Mouse (Mus musculus) heart, embryonic 11.5 days (tissue): ENCODE measurements around the gene Rbm8a. TPM values are rescaled to one million over a fixed set of nuclear protein-coding genes. Genes with fewer than 3 reads are reported as not detected.

ENCODE experiments used
- ATAC-seq: fragments of 200-750 bp; cut with Nextera tagmentation; replicated peaks from 2 replicates; pipeline ENCODE4 v1.8.0; 2017; ENCODE audit warnings: moderate library complexity; ENCODE audit not compliant: insufficient number of reproducible peaks, low FRiP score, low TSS enrichment
- H3K27ac ChIP-seq: fragments of 300-500 bp; sonication (generic); 2 replicates; pipeline ENCODE4 v1.5.1; 2014; ENCODE audit warnings: mild to moderate bottlenecking, low read depth, low read length
- H3K27me3 ChIP-seq: fragments of 300-500 bp; sonication (generic); 2 replicates; pipeline ENCODE4 v1.6.1; 2014; ENCODE audit warnings: mild to moderate bottlenecking, low read length, mixed read lengths; ENCODE audit not compliant: control insufficient read depth, insufficient read depth
- H3K36me3 ChIP-seq: fragments of 300-500 bp; sonication (generic); 2 replicates; pipeline ENCODE4 v1.6.1; 2014; ENCODE audit warnings: mild to moderate bottlenecking, low read length, moderate library complexity, mixed read lengths; ENCODE audit not compliant: control insufficient read depth, insufficient read depth
- H3K4me1 ChIP-seq: fragments of 300-500 bp; sonication (generic); 2 replicates; pipeline ENCODE4 v1.6.1; 2014; ENCODE audit warnings: low read length; ENCODE audit not compliant: control insufficient read depth, insufficient read depth
- H3K4me2 ChIP-seq: fragments of 300-500 bp; sonication (generic); 2 replicates; pipeline ENCODE4 v1.6.1; 2014; ENCODE audit warnings: mild to moderate bottlenecking, moderate library complexity
- H3K4me3 ChIP-seq: fragments of 300-500 bp; sonication (generic); 2 replicates; pipeline ENCODE4 v1.5.1; 2014; ENCODE audit warnings: low read depth, low read length
- H3K9ac ChIP-seq: fragments of 300-500 bp; sonication (generic); 2 replicates; pipeline ENCODE4 v1.6.1; 2014; ENCODE audit warnings: mild to moderate bottlenecking, low read depth, low read length, moderate library complexity
- H3K9me3 ChIP-seq: fragments of 300-500 bp; sonication (generic); replicated peaks from 2 replicates; pipeline ENCODE4 v1.6.1; 2016; ENCODE audit warnings: low read length; ENCODE audit not compliant: control insufficient read depth
- WGBS: fragments of 180-500 bp; shearing (Covaris S2); extraction: QIAGEN DNeasy Blood & Tissue Kit; methylation state at CpG from one replicate; pipeline ENCODE4 v1.1.7; 2014; ENCODE audit not compliant: insufficient replicate concordance; 5-methylcytosine and 5-hydroxymethylcytosine counted together
- polyA plus RNA-seq: library from polyadenylated mRNA; unstranded; fragments of >200 nt; fragmentation: Nextera tagmentation; extraction: Ambion mirVana; gene quantifications from 2 replicates; pipeline ENCODE4 v1.2.1, GENCODE M21; 2014

Rbm8a gene
- 124 TPM in 2 replicates for polyA plus RNA-seq

- 0 out of 2 replicates have a peak, but pooled peaks cover 3% of the 10 kb centered on the region for H3K36me3 ChIP-seq
- ATAC-seq, result peak; percentile 84
These were observed at the start of gene Rbm8a for GRCm38 (mm10) chr3:96629729-96630600. Rbm8a (plus strand) TSS chr3:96629933.

GRCm38 (mm10) chr3:96581141-96581540 lies 48.6 kb upstream of the Rbm8a start:
- no peaks in the 10 kb centered on the region for H3K36me3 ChIP-seq
- ATAC-seq, result no peak
- no peaks in the 10 kb centered on the region for H3K9me3 ChIP-seq
- no peak overlapping the region for H3K4me3 ChIP-seq
- H3K27ac ChIP-seq, result no peak overlapping the region
- peaks cover 33% of the 10 kb centered on the region for H3K4me1 ChIP-seq
- WGBS, result 48% methylated on average over 6 of the region's 6 CpGs
- H3K9ac ChIP-seq, result 0 out of 2 replicates have a peak overlapping the region, but pooled peaks have one; percentile 10
- no peak overlapping the region for H3K4me2 ChIP-seq
- H3K27me3 ChIP-seq, result no peaks in the 10 kb centered on the region

More at GRCm38 (mm10) chr3:96629729-96630600, at the start of gene Rbm8a:
- no peaks in the 10 kb centered on the region for H3K27me3 ChIP-seq
- peaks cover 7% of the 10 kb centered on the region for H3K4me1 ChIP-seq
- WGBS, result 1% methylated on average over 48 of the region's 48 CpGs
- H3K4me2 ChIP-seq, result peak within 1 kb of the TSS; percentile 94
- no peaks in the 10 kb centered on the region for H3K9me3 ChIP-seq
- peak within 1 kb of the TSS; percentile 78 for H3K27ac ChIP-seq
- H3K4me3 ChIP-seq, result peak within 1 kb of the TSS; percentile 63
- H3K9ac ChIP-seq, result peak within 1 kb of the TSS; percentile 92

- Histone ChIP-seq H3K9ac (no peak overlapping the region), H3K9me3 (no peaks in the 10 kb centered on the region), H3K4me2 (no peak overlapping the region), H3K27me3 (no peaks in the 10 kb centered on the region), H3K4me3 (no peak overlapping the region), H3K27ac (no peak overlapping the region), H3K36me3 (no peaks in the 10 kb centered on the region), H3K4me1 (peaks cover 26% of the 10 kb centered on the region)
- 79% methylated on average over 16 of the region's 16 CpGs for WGBS
- ATAC-seq, result no peak
These were observed 47.8 kb upstream of the Rbm8a start for GRCm38 (mm10) chr3:96581771-96582515.

- Histone ChIP-seq H3K36me3 (no peaks in the 10 kb centered on the region), H3K27me3 (no peaks in the 10 kb centered on the region), H3K9ac (no peak overlapping the region), H3K9me3 (no peaks in the 10 kb centered on the region), H3K4me1 (peaks cover 17% of the 10 kb centered on the region), H3K4me3 (no peak overlapping the region), H3K27ac (no peak overlapping the region), H3K4me2 (no peak overlapping the region)
- no peak for ATAC-seq
- WGBS, result 87% methylated on average over 5 of the region's 5 CpGs
These were observed 46.3 kb upstream of the Rbm8a start for GRCm38 (mm10) chr3:96583386-96583785.

GRCm38 (mm10) chr3:96590657-96591056 lies 39.1 kb upstream of the Rbm8a start:
- Histone ChIP-seq H3K27ac (no peak overlapping the region), H3K9me3 (no peaks in the 10 kb centered on the region), H3K4me3 (no peak overlapping the region), H3K36me3 (0 out of 2 replicates have a peak, but pooled peaks cover 4% of the 10 kb centered on the region), H3K4me1 (peaks cover 1% of the 10 kb centered on the region; the same call in 1 of the 2 replicates), H3K27me3 (no peaks in the 10 kb centered on the region; the same call in 1 of the 2 replicates), H3K9ac (no peak overlapping the region), H3K4me2 (no peak overlapping the region)
- 74% methylated on average over 4 of the region's 4 CpGs for WGBS
- ATAC-seq, result no peak

- whole genome bisulfite sequencing, result 1% methylated on average over 10 of the region's 10 CpGs
- Histone ChIP-seq H3K27me3 (no peaks in the 10 kb centered on the region; the same call in 1 of the 2 replicates), H3K27ac (peak overlapping the region; percentile 89), H3K9ac (peak overlapping the region; percentile 81), H3K9me3 (no peaks in the 10 kb centered on the region), H3K36me3 (0 out of 2 replicates have a peak, but pooled peaks cover 4% of the 10 kb centered on the region), H3K4me2 (peak overlapping the region; percentile 82), H3K4me3 (peak overlapping the region; percentile 73), H3K4me1 (peaks cover 22% of the 10 kb centered on the region)
- ATAC-seq, result no peak
These were observed 36.4 kb upstream of the Rbm8a start for GRCm38 (mm10) chr3:96593374-96593773.

GRCm38 (mm10) chr3:96593790-96594560 lies 35.8 kb upstream of the Rbm8a start, which contains the start of gene Polr3gl:
Polr3gl (minus strand) TSS chr3:96594181.
- peak within 1 kb of the TSS; percentile 73 for H3K4me3 ChIP-seq
- peak within 1 kb of the TSS; percentile 89 for H3K27ac ChIP-seq

GRCm38 (mm10) chr3:96594851-96595250 lies 34.9 kb upstream of the Rbm8a start:
- Histone ChIP-seq H3K4me3 (no peak overlapping the region), H3K27me3 (peaks cover 2% of the 10 kb centered on the region; the same call in 1 of the 2 replicates), H3K36me3 (0 out of 2 replicates have a peak, but pooled peaks cover 4% of the 10 kb centered on the region), H3K9me3 (no peaks in the 10 kb centered on the region), H3K27ac (no peak overlapping the region), H3K9ac (no peak overlapping the region), H3K4me2 (no peak overlapping the region), H3K4me1 (peaks cover 28% of the 10 kb centered on the region)
- WGBS, result 77% methylated on average over 5 of the region's 5 CpGs
- ATAC-seq, result no peak

More at GRCm38 (mm10) chr3:96593790-96594560, 35.8 kb upstream of the Rbm8a start, which contains the start of gene Polr3gl:
- WGBS, result under 1% methylated on average over 34 of the region's 38 CpGs
- Histone ChIP-seq H3K4me1 (peaks cover 28% of the 10 kb centered on the region), H3K36me3 (0 out of 2 replicates have a peak, but pooled peaks cover 4% of the 10 kb centered on the region), H3K27me3 (peaks cover 1% of the 10 kb centered on the region; the same call in 1 of the 2 replicates), H3K9me3 (no peaks in the 10 kb centered on the region), H3K9ac (peak within 1 kb of the TSS; percentile 81), H3K4me2 (peak within 1 kb of the TSS; percentile 82)
- ATAC-seq, result peak; percentile 82
